Mouse (Mus musculus) heart, adult 2 months (tissue): Measurements from ENCODE around the gene AI464131. TPM values are rescaled to one million over a fixed set of nuclear protein-coding genes. Genes with fewer than 3 reads are reported as not detected.

Source experiments
- DNase-seq, 2 experiments: peaks; one replicate each; pipeline ENCODE4 v3.0.0; 2021
- H3K27ac ChIP-seq: fragments of 200-600 bp; 2 replicates; pipeline ENCODE4 v1.8.1; 2022
- H3K27me3 ChIP-seq: fragments of 200-500 bp; 2 replicates; pipeline ENCODE4 v1.6.1; 2012; ENCODE audit warnings: mild to moderate bottlenecking, low read length, inconsistent platforms, mixed read lengths; ENCODE audit not compliant: control insufficient read depth, insufficient read depth
- H3K36me3 ChIP-seq: fragments of 200-500 bp; 2 replicates; pipeline ENCODE4 v1.6.1; 2012; ENCODE audit warnings: low read length, inconsistent platforms; ENCODE audit not compliant: control insufficient read depth, insufficient read depth
- H3K4me1 ChIP-seq: fragments of 200-500 bp; 2 replicates; pipeline ENCODE4 v1.6.1; 2011; ENCODE audit warnings: low read length; ENCODE audit not compliant: control insufficient read depth, insufficient read depth
- H3K4me3 ChIP-seq: fragments of 200-600 bp; 2 replicates; pipeline ENCODE4 v1.8.1; 2022
- H3K79me2 ChIP-seq: fragments of 200-500 bp; replicated peaks from 2 replicates; pipeline ENCODE4 v1.6.1; 2012; ENCODE audit warnings: mild to moderate bottlenecking, inconsistent platforms, low read length, moderate library complexity, mixed read lengths; ENCODE audit not compliant: control insufficient read depth, insufficient read depth
- H3K9ac ChIP-seq: fragments of 200-500 bp; 2 replicates; pipeline ENCODE4 v1.6.1; 2012; ENCODE audit warnings: low read depth, mild to moderate bottlenecking, control low read depth, inconsistent platforms, low read length, mixed read lengths
- CTCF ChIP-seq: fragments of 200-600 bp; IDR thresholded peaks from 2 replicates; pipeline ENCODE4 v1.8.1; 2022; ENCODE audit warnings: antibody characterized with exemption, mild to moderate bottlenecking, moderate library complexity
- EP300 ChIP-seq: fragments of 200-500 bp; IDR thresholded peaks from 2 replicates; pipeline ENCODE4 v1.6.1; 2011; ENCODE audit warnings: low read depth, low read length, control low read depth; ENCODE audit not compliant: insufficient read depth
- POLR2A ChIP-seq: fragments of 200-500 bp; IDR thresholded peaks from 2 replicates; pipeline ENCODE4 v1.6.1; 2011; ENCODE audit warnings: mild to moderate bottlenecking, low read depth, low read length, control low read depth; ENCODE audit not compliant: insufficient read depth
- WGBS: fragments of 180-500 bp; shearing (Covaris S2); methylation state at CpG from one replicate; pipeline ENCODE4 v1.1.7; 2018; 5-methylcytosine and 5-hydroxymethylcytosine counted together
- intact Hi-C: fragments of 180-260 bp; cut with DNase I; formaldehyde crosslinking; loops from one replicate; pipeline ENCODE4 v1.15.1; 2025
- polyA plus RNA-seq: library from polyadenylated mRNA; depleted of rRNA; stranded (reverse); fragments of >200 nt; gene quantifications from 2 replicates; pipeline ENCODE4 v1.2.3, GENCODE M21; 2012; rRNA removed
- total RNA-seq, 2 experiments: library from RNA; stranded (reverse); gene quantifications; 2 replicates each; pipeline ENCODE4 v1.2.3; 2021

AI464131 gene
- total and polyA plus RNA-seq, 3 experiments, result 7.6 to 12.0 (median 11.6) TPM

GRCm38 (mm10) chr4:41447595-41447994, 55.3 kb downstream of the AI464131 start:
- no peaks in the 10 kb centered on the region for H3K79me2 ChIP-seq
- DNase-seq, result no peak
- no peaks in the 10 kb centered on the region for H3K36me3 ChIP-seq
- WGBS, result 94% methylated on average over 3 of the region's 3 CpGs
- no peak for TF ChIP-seq POLR2A
- no peak for TF ChIP-seq CTCF
- TF ChIP-seq EP300, result no peak
- no peaks in the 10 kb centered on the region for H3K4me1 ChIP-seq
- H3K27me3 ChIP-seq, result no peaks in the 10 kb centered on the region
- H3K27ac ChIP-seq, result no peak overlapping the region
- intact Hi-C loops, result no loop called here
- no peak overlapping the region for H3K4me3 ChIP-seq
- no peak overlapping the region for H3K9ac ChIP-seq

Other genes with a start within 250 kb of the AI464131 start
- gene Ubap2, start 227.9 kb downstream of the AI464131 start, total RNA-seq, result 10 to 100 TPM; 50.3 to 57.4 TPM
- gene Ubap2, start 227.9 kb downstream of the AI464131 start, polyA plus RNA-seq, result 34.0 and 44.5 TPM in 2 replicates
- 10 to 100 TPM; 31.5 to 57.9 TPM for gene Dcaf12, start 188.2 kb downstream of the AI464131 start, total RNA-seq
- 26.5 and 32.4 TPM in 2 replicates for gene Dcaf12, start 188.2 kb downstream of the AI464131 start, polyA plus RNA-seq
- gene Ubap1, start 154.1 kb downstream of the AI464131 start, total RNA-seq, result 10 to 100 TPM; 37.3 to 43.7 TPM
- gene Ubap1, start 154.1 kb downstream of the AI464131 start, polyA plus RNA-seq, result 21.8 and 37.1 TPM in 2 replicates
- under 1 TPM; 0.10 to 0.70 TPM for gene Kif24, start 38.2 kb downstream of the AI464131 start, total RNA-seq
- gene Kif24, start 38.2 kb downstream of the AI464131 start, polyA plus RNA-seq, result 0.29 and 0.41 TPM in 2 replicates
- gene Nudt2, start 37.9 kb downstream of the AI464131 start, total RNA-seq, result 10 to 100 TPM; 27.5 to 30.8 TPM
- gene Nudt2, start 37.9 kb downstream of the AI464131 start, polyA plus RNA-seq, result 28.9 and 41.9 TPM in 2 replicates
- gene 1110017D15Rik, start 14.3 kb upstream of the AI464131 start, total RNA-seq, result not detected
- 0.94 and 3.2 TPM in 2 replicates for gene 1110017D15Rik, start 14.3 kb upstream of the AI464131 start, polyA plus RNA-seq
- gene Fam219a, start 66.5 kb upstream of the AI464131 start, total RNA-seq, result 10 to 100 TPM; 13.4 to 14.4 TPM
- gene Fam219a, start 66.5 kb upstream of the AI464131 start, polyA plus RNA-seq, result 15.8 and 18.4 TPM in 2 replicates
- 1 to 10 TPM in 1 of 2 experiments, under 1 TPM in 1; 0.94 to 2.3 TPM for gene Dnaic1, start 66.7 kb upstream of the AI464131 start, total RNA-seq
- 7.3 and 8.6 TPM in 2 replicates for gene Dnaic1, start 66.7 kb upstream of the AI464131 start, polyA plus RNA-seq
- 1 to 10 TPM; 8.1 to 8.3 TPM for gene Enho, start 137.2 kb upstream of the AI464131 start, total RNA-seq
- 20.4 and 22.3 TPM in 2 replicates for gene Enho, start 137.2 kb upstream of the AI464131 start, polyA plus RNA-seq
- 1 to 10 TPM; 4.1 to 5.4 TPM for gene Cntfr, start 194.0 kb upstream of the AI464131 start, total RNA-seq
- gene Cntfr, start 194.0 kb upstream of the AI464131 start, polyA plus RNA-seq, result 8.5 and 11.4 TPM in 2 replicates
- 10 to 100 TPM; 88.2 to 99.3 TPM for gene Il11ra1, start 196.9 kb upstream of the AI464131 start, total RNA-seq
- 79.9 and 108 TPM in 2 replicates for gene Il11ra1, start 196.9 kb upstream of the AI464131 start, polyA plus RNA-seq
- gene Rpp25l, start 210.5 kb upstream of the AI464131 start, total RNA-seq, result 10 to 100 TPM; 30.1 to 32.3 TPM
- gene Rpp25l, start 210.5 kb upstream of the AI464131 start, polyA plus RNA-seq, result 33.2 and 33.8 TPM in 2 replicates
- gene Dctn3, start 220.1 kb upstream of the AI464131 start, total RNA-seq, result 10 to 100 TPM; 68.4 to 75.7 TPM
- gene Dctn3, start 220.1 kb upstream of the AI464131 start, polyA plus RNA-seq, result 49.1 and 54.3 TPM in 2 replicates
- gene Arid3c, start 228.1 kb upstream of the AI464131 start, total RNA-seq, result not detected
- not detected in 2 replicates for gene Arid3c, start 228.1 kb upstream of the AI464131 start, polyA plus RNA-seq